Mouse (Mus musculus): ENCODE results near the gene Rpp25l. TPM values are rescaled to one million over a fixed set of nuclear protein-coding genes. Genes with fewer than 3 reads are reported as not detected.

Rpp25l gene
- polyA plus RNA-seq, 1 experiment from 2014 or later, result 92.5 TPM

DNA sequence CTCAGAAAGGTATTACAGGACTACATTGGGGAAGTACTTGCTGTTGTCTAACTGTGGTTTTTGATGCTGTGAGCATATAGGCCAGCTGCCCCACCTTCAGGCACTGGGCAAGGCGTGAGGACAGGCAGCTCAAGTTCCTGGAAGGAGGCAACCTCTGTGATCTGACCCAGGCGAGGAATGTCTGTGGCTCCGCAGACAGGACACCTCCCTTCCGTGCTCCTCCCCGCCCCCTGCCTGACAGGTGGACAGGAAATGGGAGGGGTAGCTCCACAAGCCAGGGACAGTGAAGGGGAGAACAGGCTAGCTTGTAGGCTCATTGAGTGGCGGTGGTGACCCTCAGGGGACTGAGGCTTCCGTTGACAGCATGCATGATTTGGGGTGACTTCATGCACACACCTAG lies 48.8 kb downstream of the Rpp25l start:
- 60% methylated on average over 7 of the region's 7 CpGs for WGBS
- no peak for ATAC-seq (replicated peaks; ENCODE audit: low FRiP score)
- no peak overlapping the region for H3K27ac ChIP-seq (ENCODE audit: low read depth, low read length)
- no peak overlapping the region; the same call in 1 of the 2 replicates for H3K9ac ChIP-seq (ENCODE audit: low read length)
- DNase-seq (ENCODE audit: low spot score), result no peak
- no peaks in the 10 kb centered on the region for H3K9me3 ChIP-seq (ENCODE audit: control insufficient read depth, low read length)
- H3K4me1 ChIP-seq (replicated peaks; ENCODE audit: control insufficient read depth, insufficient read depth, low read length), result peaks cover 36% of the 10 kb centered on the region
- H3K36me3 ChIP-seq (ENCODE audit: control insufficient read depth, insufficient read depth, low read length), result peaks cover 3% of the 10 kb centered on the region; the same call in 1 of the 2 replicates
- no peak overlapping the region for H3K4me3 ChIP-seq (ENCODE audit: low read depth, low read length)
- no peaks in the 10 kb centered on the region for H3K27me3 ChIP-seq (ENCODE audit: control insufficient read depth, insufficient read depth, low read length)
- no peak overlapping the region for H3K4me2 ChIP-seq (ENCODE audit: low read depth, low read length, severe bottlenecking)

DNA sequence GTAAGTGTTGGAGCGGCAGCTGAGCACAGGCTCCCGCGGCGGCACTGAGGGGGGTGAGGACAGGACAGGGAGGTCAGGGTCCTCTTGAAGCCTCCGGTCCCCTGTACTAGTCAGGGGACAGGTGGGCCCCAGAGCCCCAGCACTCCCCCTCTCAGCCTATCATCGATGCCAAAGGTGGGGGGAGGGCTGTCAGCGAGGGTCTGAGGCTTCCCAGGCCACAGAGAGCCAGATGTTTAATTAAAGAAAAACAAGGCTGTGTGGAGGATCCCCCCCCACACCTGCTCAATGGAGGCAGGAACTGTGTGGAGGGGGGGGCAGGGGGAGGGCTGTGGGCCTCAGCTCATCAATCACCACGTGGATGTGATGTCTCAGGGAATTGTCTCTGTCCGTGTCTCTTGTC lies 49.7 kb downstream of the Rpp25l start:
- H3K27ac ChIP-seq (ENCODE audit: low read depth, low read length), result no peak overlapping the region
- peaks cover 3% of the 10 kb centered on the region; the same call in 1 of the 2 replicates for H3K36me3 ChIP-seq (ENCODE audit: control insufficient read depth, insufficient read depth, low read length)
- H3K9ac ChIP-seq (ENCODE audit: low read length), result no peak overlapping the region; the same call in 1 of the 2 replicates
- ATAC-seq (replicated peaks; ENCODE audit: low FRiP score) (no peak), DNase-seq (ENCODE audit: low spot score) (no peak)
- no peaks in the 10 kb centered on the region for H3K27me3 ChIP-seq (ENCODE audit: control insufficient read depth, insufficient read depth, low read length)
- no peaks in the 10 kb centered on the region for H3K9me3 ChIP-seq (ENCODE audit: control insufficient read depth, low read length)
- 66% methylated on average over 9 of the region's 9 CpGs for WGBS
- no peak overlapping the region for H3K4me2 ChIP-seq (ENCODE audit: low read depth, low read length, severe bottlenecking)
- H3K4me3 ChIP-seq (ENCODE audit: low read depth, low read length), result no peak overlapping the region
- peaks cover 44% of the 10 kb centered on the region for H3K4me1 ChIP-seq (replicated peaks; ENCODE audit: control insufficient read depth, insufficient read depth, low read length)

GRCm38 (mm10) chr4:41662723-41663122 lies 50.6 kb downstream of the Rpp25l start:
- Histone ChIP-seq H3K4me2 (ENCODE audit: low read depth, low read length, severe bottlenecking) (no peak overlapping the region), H3K36me3 (ENCODE audit: control insufficient read depth, insufficient read depth, low read length) (peaks cover 7% of the 10 kb centered on the region; the same call in 1 of the 2 replicates), H3K9ac (ENCODE audit: low read length) (no peak overlapping the region), H3K27me3 (ENCODE audit: control insufficient read depth, insufficient read depth, low read length) (no peaks in the 10 kb centered on the region), H3K9me3 (ENCODE audit: control insufficient read depth, low read length) (no peaks in the 10 kb centered on the region), H3K4me3 (ENCODE audit: low read depth, low read length) (no peak overlapping the region), H3K27ac (ENCODE audit: low read depth, low read length) (no peak overlapping the region), H3K4me1 (replicated peaks; ENCODE audit: control insufficient read depth, insufficient read depth, low read length) (peaks cover 47% of the 10 kb centered on the region)
- no peak for ATAC-seq (replicated peaks; ENCODE audit: low FRiP score)
- no peak for DNase-seq (ENCODE audit: low spot score)
- 84% methylated on average over 11 of the region's 11 CpGs for WGBS

Other genes with a start within 250 kb of the Rpp25l start
- 14.9 and 15.8 TPM in 2 replicates for gene Kif24, start 248.6 kb downstream of the Rpp25l start, polyA plus RNA-seq (2014; fragmentation: Nextera tagmentation; extraction: Ambion mirVana)
- 64.7 and 68.0 TPM in 2 replicates for gene Nudt2, start 248.4 kb downstream of the Rpp25l start, polyA plus RNA-seq (2014; fragmentation: Nextera tagmentation; extraction: Ambion mirVana)
- gene AI464131, start 210.5 kb downstream of the Rpp25l start, polyA plus RNA-seq (2014; fragmentation: Nextera tagmentation; extraction: Ambion mirVana), result 8.7 and 9.2 TPM in 2 replicates
- 4.8 and 5.2 TPM in 2 replicates for gene 1110017D15Rik, start 196.2 kb downstream of the Rpp25l start, polyA plus RNA-seq (2014; fragmentation: Nextera tagmentation; extraction: Ambion mirVana)
- gene Fam219a, start 144.0 kb downstream of the Rpp25l start, polyA plus RNA-seq (2014; fragmentation: Nextera tagmentation; extraction: Ambion mirVana), result 6.2 and 6.7 TPM in 2 replicates
- gene Dnaic1, start 143.8 kb downstream of the Rpp25l start, polyA plus RNA-seq (2014; fragmentation: Nextera tagmentation; extraction: Ambion mirVana), result 1.2 and 1.9 TPM in 2 replicates
- 28.1 and 34.5 TPM in 2 replicates for gene Enho, start 73.2 kb downstream of the Rpp25l start, polyA plus RNA-seq (2014; fragmentation: Nextera tagmentation; extraction: Ambion mirVana)
- 35.2 and 37.1 TPM in 2 replicates for gene Cntfr, start 16.4 kb downstream of the Rpp25l start, polyA plus RNA-seq (2014; fragmentation: Nextera tagmentation; extraction: Ambion mirVana)
- gene Il11ra1, start 13.5 kb downstream of the Rpp25l start, polyA plus RNA-seq (2014; fragmentation: Nextera tagmentation; extraction: Ambion mirVana), result 65.0 and 66.9 TPM in 2 replicates
- 135 and 142 TPM in 2 replicates for gene Dctn3, start 9.6 kb upstream of the Rpp25l start, polyA plus RNA-seq (2014; fragmentation: Nextera tagmentation; extraction: Ambion mirVana)
- 0.59 and 0.80 TPM in 2 replicates for gene Arid3c, start 17.6 kb upstream of the Rpp25l start, polyA plus RNA-seq (2014; fragmentation: Nextera tagmentation; extraction: Ambion mirVana)
- gene Galt, start 41.7 kb upstream of the Rpp25l start, polyA plus RNA-seq (2014; fragmentation: Nextera tagmentation; extraction: Ambion mirVana), result 18.4 and 21.4 TPM in 2 replicates
- 75.9 and 84.1 TPM in 2 replicates for gene Sigmar1, start 42.6 kb upstream of the Rpp25l start, polyA plus RNA-seq (2014; fragmentation: Nextera tagmentation; extraction: Ambion mirVana)
- 67.6 and 74.3 TPM in 2 replicates for gene Ccl27a, start 60.7 kb upstream of the Rpp25l start, polyA plus RNA-seq (2014; fragmentation: Nextera tagmentation; extraction: Ambion mirVana)
- not detected in 2 replicates for gene Gm21541, start 190.1 kb upstream of the Rpp25l start, polyA plus RNA-seq (2014; fragmentation: Nextera tagmentation; extraction: Ambion mirVana)
- gene Gm20878, start 228.0 kb upstream of the Rpp25l start, polyA plus RNA-seq (2014; fragmentation: Nextera tagmentation; extraction: Ambion mirVana), result 2.7 and 3.9 TPM in 2 replicates

All from forebrain, embryonic 11.5 days (tissue).